Mouse (Mus musculus) left cerebral cortex, postnatal 36 days (tissue): ENCODE measurements around the gene Elmo2. TPM values are rescaled to one million over a fixed set of nuclear protein-coding genes. Genes with fewer than 3 reads are reported as not detected.
A peak's percentile ranks its signal among the peaks of the same experiment; 100 is the strongest.

Experiments used
- DNase-seq, 2 experiments: peaks; one replicate each; pipeline ENCODE4 v3.0.0; 2021 to 2022; ENCODE audit warnings: low spot score in 2 of 2, mixed read lengths in 1 of 2
- intact Hi-C: fragments of 180-260 bp; cut with DNase I; formaldehyde crosslinking; loops from one replicate; pipeline ENCODE4 v1.15.1; 2025
- total RNA-seq, 2 experiments: library from RNA; stranded (reverse); gene quantifications; 2 replicates each; pipeline ENCODE4 v1.2.3; 2021

The Elmo2 gene
- total RNA-seq, 2 experiments from 2014 or later = 160 to 161 TPM

- intact Hi-C loops = loop anchor here (2.0 kb wide), 1 partner anchor 37 kb away; no protein-coding TSS in a partner anchor
- DNase-seq = no peak
Measured at GRCm38 (mm10) chr2:165325521-165326303, 567 bp downstream of the Elmo2 start.

- intact Hi-C loops = no loop called here
- no peak for DNase-seq
Measured at GRCm38 (mm10) chr2:165323928-165324327, 2.4 kb downstream of the Elmo2 start.

DNA sequence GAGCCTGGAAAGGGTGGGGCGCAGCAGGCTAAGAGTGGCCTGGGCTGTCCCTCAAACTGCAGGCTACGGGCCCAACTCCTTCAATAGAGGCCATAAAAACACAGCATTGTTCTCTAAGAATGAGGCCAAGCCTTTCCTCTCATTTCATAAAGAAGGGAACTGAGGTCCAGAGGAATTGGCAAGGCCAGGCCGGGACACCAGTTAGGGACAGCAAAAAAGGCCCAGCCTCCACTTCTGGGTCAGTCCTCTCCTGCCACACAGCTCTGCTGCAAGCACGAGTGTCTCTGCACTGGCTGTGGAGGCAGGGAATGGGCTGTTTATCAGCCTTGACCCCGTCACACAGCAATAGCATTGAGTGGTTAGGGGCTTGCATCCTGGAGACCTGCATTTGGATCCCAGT is 2.8 kb downstream of the Elmo2 start:
- DNase-seq = no peak
- intact Hi-C loops = no loop called here

- intact Hi-C loops = no loop called here
- no peak for DNase-seq
Measured at GRCm38 (mm10) chr2:165321981-165322735, 4.1 kb downstream of the Elmo2 start.

- DNase-seq = no peak
Measured at GRCm38 (mm10) chr2:165321381-165321888, 4.8 kb downstream of the Elmo2 start.

DNA sequence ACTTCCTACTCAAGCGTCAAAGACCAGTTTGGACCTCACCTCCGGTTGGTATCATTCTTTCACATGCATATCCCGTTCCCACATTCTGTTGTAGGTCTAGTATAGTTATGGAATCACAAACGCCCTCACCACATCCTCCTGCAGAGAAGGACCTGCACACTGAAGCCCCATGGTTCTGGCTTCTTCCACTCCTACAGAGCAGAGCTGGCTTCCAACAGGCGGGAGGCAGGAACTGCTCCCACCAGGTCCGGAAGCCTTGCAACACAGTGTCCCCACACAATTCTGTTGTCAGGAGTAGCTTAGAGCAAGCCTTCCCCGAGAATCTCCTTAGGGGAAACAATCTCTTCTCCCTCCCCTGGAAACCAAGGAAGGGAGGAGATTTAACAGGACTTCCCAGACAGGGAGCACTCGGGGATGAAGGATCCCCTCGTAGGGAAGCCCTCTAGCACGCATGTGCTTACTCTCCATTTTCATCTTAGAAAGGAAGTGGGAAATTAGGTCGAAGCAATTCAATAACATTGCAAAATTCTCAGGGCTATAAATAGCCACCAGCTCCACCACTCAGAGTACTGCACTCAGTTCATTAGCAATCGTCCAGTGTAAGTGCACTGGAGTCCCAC is 5.6 kb downstream of the Elmo2 start:
- intact Hi-C loops = no loop called here
- DNase-seq = peak; percentile 63 to 75

More at GRCm38 (mm10) chr2:165321381-165321888, 4.8 kb downstream of the Elmo2 start:
- intact Hi-C loops = no loop called here

DNA sequence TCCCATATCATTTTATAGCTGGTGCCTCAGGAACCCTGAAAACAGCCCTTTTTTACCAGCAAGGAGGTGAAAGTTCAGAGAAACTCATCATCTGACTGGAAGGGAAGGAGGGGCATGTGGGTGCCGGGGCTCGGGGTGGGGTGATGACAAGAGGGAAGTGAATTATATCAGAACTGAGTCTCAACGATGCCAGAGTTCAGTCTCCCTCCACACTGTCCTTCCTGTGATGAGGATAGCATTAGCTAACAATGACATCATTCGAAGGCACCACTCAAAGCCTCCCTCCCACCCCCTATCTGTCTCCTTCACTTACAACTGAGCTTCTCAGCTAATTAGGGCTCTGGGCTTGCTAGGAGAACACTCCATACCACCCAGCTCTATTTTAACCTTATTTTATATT is 6.8 kb downstream of the Elmo2 start:
- intact Hi-C loops = no loop called here

DNA sequence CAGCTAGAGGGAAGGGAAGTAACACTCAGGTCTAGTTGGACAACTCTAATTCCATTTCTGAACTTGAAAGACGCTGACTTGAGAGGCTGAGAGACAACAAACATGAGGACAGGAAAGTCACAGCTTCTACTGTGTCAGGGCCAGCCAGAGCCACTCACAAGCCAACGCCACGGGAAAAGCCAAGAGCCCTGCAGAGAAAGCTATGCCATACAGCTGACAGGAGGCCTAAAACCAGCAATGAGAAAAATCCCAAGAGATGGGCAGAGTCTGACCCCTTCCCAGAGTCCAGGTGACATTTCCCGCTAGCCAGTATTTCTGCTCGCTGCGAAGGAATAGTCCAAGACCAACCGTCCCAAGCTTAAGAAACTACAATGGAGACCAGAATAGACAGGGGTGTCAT is 7.3 kb downstream of the Elmo2 start:
- DNase-seq = no peak
- intact Hi-C loops = no loop called here

More for the DNA sequence above, 6.8 kb downstream of the Elmo2 start:
- no peak for DNase-seq

- intact Hi-C loops = loop anchor here (2.0 kb wide), 1 partner anchor 29 kb away; no protein-coding TSS in a partner anchor
- no peak for DNase-seq
Measured at GRCm38 (mm10) chr2:165317621-165318263, 8.5 kb downstream of the Elmo2 start.

DNA sequence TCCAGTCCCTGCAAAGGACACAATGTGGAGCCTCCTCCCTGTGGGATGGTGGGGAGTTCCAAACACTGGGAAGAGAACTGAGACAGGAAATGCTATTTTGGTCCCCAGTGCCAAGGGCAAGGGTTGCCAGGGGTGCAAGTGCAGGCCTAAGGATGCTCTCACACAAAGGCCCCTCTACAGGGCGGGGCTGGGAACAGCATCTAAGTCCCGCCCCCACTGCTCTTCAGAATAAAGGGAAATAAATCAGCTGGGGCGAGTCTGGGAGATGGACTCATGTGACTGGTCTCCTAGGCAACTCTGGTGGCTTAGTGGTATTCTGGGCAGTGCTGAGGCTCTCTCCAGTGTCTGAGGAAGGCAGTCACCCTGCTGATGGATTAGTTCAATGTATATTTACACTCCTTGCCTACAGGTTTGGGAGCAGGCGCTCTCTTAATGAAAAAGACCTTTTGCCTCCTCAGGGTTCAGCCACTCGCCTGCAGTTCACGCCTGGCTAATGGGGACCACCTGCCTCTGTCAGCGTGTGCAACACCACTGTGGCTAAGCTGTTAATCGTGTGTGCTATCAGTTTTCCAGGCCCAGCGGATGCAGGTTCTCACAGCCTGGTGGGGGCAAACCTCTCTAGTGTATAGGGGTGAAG is 9.3 kb downstream of the Elmo2 start:
- intact Hi-C loops = loop anchor here (2.0 kb wide), 1 partner anchor 28 kb away; no protein-coding TSS in a partner anchor
- DNase-seq = peak; percentile 70

DNA sequence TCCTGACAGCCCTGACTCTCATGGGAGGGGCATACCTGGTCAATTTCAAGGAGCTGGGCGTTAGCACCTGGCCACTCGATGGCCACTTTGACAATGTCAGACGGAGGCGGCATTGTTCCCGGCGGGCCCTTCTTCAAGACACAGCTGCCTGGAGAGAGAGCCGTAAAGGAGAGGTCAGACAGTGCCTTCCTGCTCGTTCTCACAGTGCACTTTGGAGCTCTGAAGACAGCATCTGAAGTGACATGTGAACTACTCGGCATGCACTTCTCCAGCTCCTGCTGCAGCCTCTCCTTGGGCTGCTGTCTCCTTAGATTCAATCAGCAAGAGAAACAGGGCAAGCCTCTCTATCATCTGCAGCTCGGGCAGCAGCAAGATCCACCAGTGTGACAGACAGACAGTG is 10.1 kb downstream of the Elmo2 start:
- intact Hi-C loops = loop anchor here (2.0 kb wide), 1 partner anchor 27 kb away; no protein-coding TSS in a partner anchor
- no peak for DNase-seq

- intact Hi-C loops = no loop called here
Measured at GRCm38 (mm10) chr2:165314197-165314596, 12.1 kb downstream of the Elmo2 start.

GRCm38 (mm10) chr2:165312381-165312780 is 13.9 kb downstream of the Elmo2 start:
- DNase-seq = no peak
- intact Hi-C loops = loop anchor here (2.0 kb wide), 1 partner anchor 16 kb away; no protein-coding TSS in a partner anchor

More at GRCm38 (mm10) chr2:165314197-165314596, 12.1 kb downstream of the Elmo2 start:
- no peak for DNase-seq

- DNase-seq = no peak
- intact Hi-C loops = no loop called here
Measured at GRCm38 (mm10) chr2:165311577-165311976, 14.7 kb downstream of the Elmo2 start.

- no peak for DNase-seq
- intact Hi-C loops = no loop called here
Measured at GRCm38 (mm10) chr2:165310818-165311425, 15.4 kb downstream of the Elmo2 start.

DNA sequence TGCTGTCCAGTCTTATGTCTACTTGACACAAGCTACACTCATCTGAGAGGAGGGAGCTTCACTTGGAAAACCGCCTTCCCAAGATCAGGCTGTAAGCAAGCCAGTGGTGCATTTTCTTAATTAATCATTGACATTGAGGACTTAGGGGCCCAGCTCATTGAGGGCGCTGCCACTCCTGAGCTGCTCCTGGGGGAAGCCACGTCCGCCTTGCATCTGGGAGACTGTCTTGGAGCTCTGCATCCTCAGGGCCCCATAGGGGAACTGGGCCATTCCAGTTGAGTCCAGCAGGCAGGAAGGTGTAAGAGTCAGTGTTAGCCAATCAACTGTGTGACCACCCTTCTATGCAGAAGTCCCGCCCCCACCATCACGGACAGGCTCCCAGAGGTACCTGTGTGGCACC is 18.5 kb downstream of the Elmo2 start:
- intact Hi-C loops = no loop called here
- no peak for DNase-seq

DNA sequence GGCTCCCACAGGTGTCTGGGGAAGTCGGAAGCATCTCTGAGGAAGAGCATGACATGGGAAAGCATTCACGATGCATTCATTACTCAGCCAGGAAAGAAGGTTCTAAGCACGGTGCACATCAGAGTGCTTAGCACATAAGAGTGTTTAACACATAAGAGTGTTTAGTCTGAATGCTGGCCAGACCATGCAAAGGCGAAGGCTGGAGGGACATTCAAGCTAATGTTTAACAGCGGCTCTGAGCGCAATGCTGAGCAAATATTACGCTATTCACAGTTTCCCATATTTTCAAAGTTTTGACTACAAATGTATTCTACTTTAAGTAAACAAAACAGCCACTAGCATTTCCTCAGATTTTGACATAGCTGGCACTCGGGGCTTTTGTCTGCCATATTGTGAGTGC is 20.8 kb downstream of the Elmo2 start:
- no peak for DNase-seq
- intact Hi-C loops = no loop called here

DNA sequence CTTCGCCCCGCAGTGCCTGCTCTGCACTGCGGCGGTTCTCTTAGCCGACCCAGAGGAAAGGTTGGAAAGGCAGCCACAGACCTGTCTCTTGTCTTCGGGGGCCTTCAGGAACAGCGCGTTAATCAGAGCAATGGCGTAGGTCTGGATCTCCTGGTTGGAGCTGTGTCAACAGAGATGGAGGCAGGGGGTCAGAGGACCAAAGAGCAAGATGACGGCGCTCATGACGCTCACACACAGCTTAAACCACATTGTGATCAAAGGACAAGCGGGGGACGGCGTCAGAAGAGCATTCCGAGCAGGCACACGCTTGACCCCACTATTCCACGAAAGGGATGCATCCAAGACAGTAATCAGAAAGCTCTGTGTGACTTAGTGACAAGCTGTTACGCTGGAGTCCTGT is 21.5 kb downstream of the Elmo2 start:
- intact Hi-C loops = no loop called here
- DNase-seq = no peak
